Mouse (Mus musculus): Measurements from ENCODE around the gene Duoxa2.

DNA sequence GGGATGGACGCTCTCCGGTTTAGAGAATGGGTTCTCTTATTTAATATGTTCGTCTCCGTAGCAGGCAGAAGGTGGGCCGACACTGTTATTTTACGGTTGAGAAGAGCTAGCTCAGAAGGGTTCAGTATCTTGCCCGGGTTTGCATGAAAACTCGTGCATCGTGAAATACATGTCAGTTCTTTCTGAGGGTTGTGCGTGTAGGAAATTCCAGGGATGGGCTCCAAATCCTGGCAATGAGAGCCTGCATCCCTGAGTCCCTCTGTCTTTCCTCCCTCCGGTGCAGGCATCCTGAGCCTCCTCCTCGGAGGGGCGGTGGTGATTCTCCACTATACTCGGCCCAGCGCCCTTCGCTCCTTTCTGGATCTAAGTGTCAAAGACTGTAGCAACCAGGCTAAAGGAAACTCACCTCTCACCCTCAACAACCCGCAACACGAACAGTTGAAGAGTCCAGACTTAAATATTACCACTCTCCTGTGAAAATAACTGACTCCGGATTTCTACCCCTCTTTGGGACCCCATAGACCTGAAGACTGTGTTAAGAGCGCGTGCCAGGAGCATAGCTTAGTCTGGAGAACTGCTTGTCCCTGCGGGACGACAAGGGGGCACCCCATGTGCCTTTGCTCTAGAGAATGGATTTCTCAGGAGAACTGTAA lies 3.3 kb downstream of the Duoxa2 start:
- TF ChIP-seq CTCF (IDR thresholded peaks at IDR 0.05; ENCODE audit: low read depth), result no peak
- no peak for TF ChIP-seq EP300 (optimal IDR thresholded peaks at IDR 0.05)
